In genomic region chr7:44726343-44726742, GRCm38 (mm10) we compare ENCODE assay signal across 14 mouse cellular contexts. TPM values are rescaled to one million over a fixed set of nuclear protein-coding genes. Genes with fewer than 3 reads are reported as not detected.
DNase-seq lines count a peak whose midpoint lies in the region; ATAC-seq lines count a peak whose summit lies in the region.
"Had no signal": no experiment of that assay in that cellular context is flagged by ENCODE, and none has a peak within 500 bp of the region (broad histone marks: within the 10 kb centered on the region; RNA-seq: fewer than 3 reads in every experiment).

No protein-coding gene starts in this region.

- intact Hi-C loops in left cerebral cortex, postnatal 25 days (cut with DNase I) = no loop called here

- peak; percentile 6 to 20 for DNase-seq in left cerebral cortex, postnatal 25 days (ENCODE audit: low spot score in 2 of 2)
- no peak for DNase-seq in left cerebral cortex, adult 18-20 months (ENCODE audit: low spot score in 2 of 2)
- DNase-seq in 3T3-L1 (ENCODE audit: low read depth, low spot score) = peak; percentile 32
- DNase-seq in B cell, adult 2 months = peak; percentile 52 to 53
- peak; percentile 59 for DNase-seq in induced T-regulatory cell, adult 2 months (ENCODE audit: low read depth)
- no peak for DNase-seq in thymus, postnatal 36 days
- DNase-seq: cerebellum, adult 9-10 months; heart, postnatal 4 days; kidney, adult 2 months; right cerebral cortex, adult 18-20 months had no signal

- no peak for ATAC-seq in erythroblast, adult 5-6 weeks (replicated peaks; ENCODE audit: low FRiP score, poor library complexity, severe bottlenecking)

RNA-seq across cellular contexts. Expression of gene Izumo2, which starts 17.8 kb away (rescaled TPM):
- total RNA-seq in left cerebral cortex, postnatal 25 days (2021) = not detected
- total RNA-seq in left cerebral cortex, adult 18-20 months (2021) = not detected
- total RNA-seq in erythroblast, adult 5-6 weeks (2015; ENCODE audit: low replicate concordance) = not detected in 2 replicates
- not detected in 2 replicates for total RNA-seq in erythroblast, adult 5-6 weeks (2017; ENCODE audit: low replicate concordance)
- total RNA-seq: G1E; gastrocnemius, adult 8-10 months; heart, postnatal 4 days; left cerebral cortex, postnatal 36 days had no signal

RNA-seq across cellular contexts. Expression of gene Vrk3, which starts 21.9 kb away (rescaled TPM):
- 10 to 100 TPM; 26.0 to 29.4 TPM for total RNA-seq in left cerebral cortex, postnatal 25 days (2021)
- 10 to 100 TPM; 25.5 to 26.5 TPM for total RNA-seq in left cerebral cortex, adult 18-20 months (2021)
- total RNA-seq in erythroblast, adult 5-6 weeks (2015; ENCODE audit: low replicate concordance) = 21.5 and 24.0 TPM in 2 replicates
- 11.3 and 22.7 TPM in 2 replicates for total RNA-seq in erythroblast, adult 5-6 weeks (2017; ENCODE audit: low replicate concordance)

RNA-seq across cellular contexts. Expression of gene Zfp473, which starts 24.5 kb away (rescaled TPM):
- under 1 TPM; 0.41 to 0.78 TPM for total RNA-seq in left cerebral cortex, postnatal 25 days (2021)
- total RNA-seq in left cerebral cortex, adult 18-20 months (2021) = under 1 TPM; 0.23 to 0.89 TPM
- 0.58 TPM in 1 of 2 replicates, not detected in the other for total RNA-seq in erythroblast, adult 5-6 weeks (2015; ENCODE audit: low replicate concordance)
- total RNA-seq in erythroblast, adult 5-6 weeks (2017; ENCODE audit: low replicate concordance) = 0.14 and 0.60 TPM in 2 replicates

RNA-seq across cellular contexts. Expression of gene Myh14, which starts 55.7 kb away (rescaled TPM):
- total RNA-seq in left cerebral cortex, postnatal 25 days (2021) = 10 to 100 TPM; 15.4 to 20.6 TPM
- total RNA-seq in left cerebral cortex, adult 18-20 months (2021) = 10 to 100 TPM; 22.4 to 24.4 TPM
- total RNA-seq in erythroblast, adult 5-6 weeks (2015; ENCODE audit: low replicate concordance) = not detected in 2 replicates
- total RNA-seq in erythroblast, adult 5-6 weeks (2017; ENCODE audit: low replicate concordance) = not detected in 2 replicates
- total RNA-seq: G1E had no signal

Comparison
In these comparisons a context has a peak if more than half of its experiments do, and no peak if none do; other contexts are left out.
1. DNase-seq: peak in left cerebral cortex, postnatal 25 days (2 of 2), 3T3-L1 (single experiment), B cell, adult 2 months (2 of 2) and induced T-regulatory cell, adult 2 months (single experiment); none in left cerebral cortex, adult 18-20 months (0 of 2) and thymus, postnatal 36 days (0 of 2).